Mouse (Mus musculus) C2C12 (cell line): ENCODE measurements around the gene St8sia1.

ENCODE experiments used
- CEBPB ChIP-seq: IDR thresholded peaks from one replicate; pipeline ENCODE4 v1.6.1; 2011; ENCODE audit warnings: low read depth, mild to moderate bottlenecking, control low read depth, moderate library complexity
- CTCF ChIP-seq: IDR thresholded peaks from one replicate; pipeline ENCODE4 v1.5.1; 2011; ENCODE audit not compliant: control insufficient read depth, insufficient read depth, insufficient read length
- FOSL1 ChIP-seq: IDR thresholded peaks from one replicate; pipeline ENCODE4 v1.8.0; 2011; ENCODE audit warnings: mild to moderate bottlenecking, low read length; ENCODE audit not compliant: poor library complexity, insufficient read depth, severe bottlenecking
- MAX ChIP-seq: IDR thresholded peaks from one replicate; pipeline ENCODE4 v1.6.1; 2011; ENCODE audit warnings: mild to moderate bottlenecking, control low read depth
- MYOD1 ChIP-seq: IDR thresholded peaks from one replicate; pipeline ENCODE4 v1.6.1; 2011; ENCODE audit warnings: low read depth; ENCODE audit not compliant: control insufficient read depth, insufficient read length
- MYOG ChIP-seq: IDR thresholded peaks from one replicate; pipeline ENCODE4 v1.6.1; 2011; ENCODE audit not compliant: control insufficient read depth, insufficient read length; ENCODE audit errors: extremely low read depth
- USF1 ChIP-seq: IDR thresholded peaks from one replicate; pipeline ENCODE4 v1.6.1; 2011; ENCODE audit warnings: low read depth, mild to moderate bottlenecking, control low read depth, moderate library complexity

DNA sequence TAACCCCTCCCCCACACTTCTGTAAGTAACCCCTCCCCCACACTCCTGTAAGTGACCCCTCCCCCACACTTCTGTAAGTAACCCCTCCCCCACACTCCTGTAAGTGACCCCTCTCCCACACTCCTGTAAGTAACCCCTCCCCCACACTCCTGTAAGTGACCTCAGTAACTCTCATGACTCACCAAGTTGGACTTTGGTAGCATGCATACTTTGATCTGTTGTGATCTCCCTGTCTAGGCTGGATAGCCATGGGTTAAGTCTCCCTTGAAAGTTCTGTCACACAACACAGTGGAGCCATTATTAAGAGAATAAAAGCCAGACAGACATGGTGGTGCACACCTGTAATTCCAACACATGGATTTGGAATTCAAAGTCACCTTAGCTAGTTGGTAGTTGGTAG lies 11.1 kb downstream of the St8sia1 start:
- TF ChIP-seq CTCF (no peak), MAX (no peak), CEBPB (no peak), FOSL1 (no peak), USF1 (no peak), MYOD1 (no peak), MYOG (no peak)
